Mouse (Mus musculus) intestine, embryonic 14.5 days (tissue): ENCODE data around the gene Mrpl9. TPM values are rescaled to one million over a fixed set of nuclear protein-coding genes. Genes with fewer than 3 reads are reported as not detected.

Experiments
- ATAC-seq: fragments of 200-750 bp; cut with Nextera tagmentation; replicated peaks from 2 replicates; pipeline ENCODE4 v1.8.0; 2017; ENCODE audit warnings: low read depth, moderate number of reproducible peaks, moderate TSS enrichment, moderate library complexity; ENCODE audit not compliant: low FRiP score, low TSS enrichment
- DNase-seq: peaks from one replicate; pipeline ENCODE4 v3.0.0-alpha.2; 2018; ENCODE audit warnings: low spot score
- H3K27ac ChIP-seq: fragments of 300-500 bp; sonication (generic); 2 replicates; pipeline ENCODE4 v1.5.1; 2014; ENCODE audit warnings: low read depth, mild to moderate bottlenecking, control low read depth
- H3K27me3 ChIP-seq: fragments of 300-500 bp; sonication (generic); replicated peaks from 2 replicates; pipeline ENCODE4 v1.6.1; 2014; ENCODE audit warnings: low read length, control low read depth; ENCODE audit not compliant: control insufficient read depth, insufficient read depth
- H3K36me3 ChIP-seq: fragments of 300-500 bp; sonication (generic); 2 replicates; pipeline ENCODE4 v1.6.1; 2014; ENCODE audit warnings: low read length, control low read depth; ENCODE audit not compliant: control insufficient read depth, insufficient read depth
- H3K4me1 ChIP-seq: fragments of 300-500 bp; sonication (generic); replicated peaks from 2 replicates; pipeline ENCODE4 v1.6.1; 2014; ENCODE audit warnings: low read length, control low read depth, mixed read lengths; ENCODE audit not compliant: control insufficient read depth, insufficient read depth
- H3K4me2 ChIP-seq: fragments of 300-500 bp; sonication (generic); 2 replicates; pipeline ENCODE4 v1.6.1; 2014; ENCODE audit warnings: low read length
- H3K4me3 ChIP-seq: fragments of 300-500 bp; sonication (generic); 2 replicates; pipeline ENCODE4 v1.5.1; 2014; ENCODE audit warnings: low read depth, low read length, control low read depth, mixed read lengths
- H3K9ac ChIP-seq: fragments of 300-500 bp; sonication (generic); 2 replicates; pipeline ENCODE4 v1.6.1; 2014; ENCODE audit warnings: mild to moderate bottlenecking, low read length
- H3K9me3 ChIP-seq: fragments of 300-500 bp; sonication (generic); 2 replicates; pipeline ENCODE4 v1.6.1; 2016; ENCODE audit warnings: low read length, control low read depth; ENCODE audit not compliant: control insufficient read depth
- WGBS: fragments of 180-500 bp; shearing (Covaris S2); extraction: QIAGEN DNeasy Blood & Tissue Kit; methylation state at CpG from one replicate; pipeline ENCODE4 v1.1.7; 2014; 5-methylcytosine and 5-hydroxymethylcytosine counted together
- polyA plus RNA-seq: library from polyadenylated mRNA; unstranded; fragments of >200 nt; fragmentation: Nextera tagmentation; extraction: Ambion mirVana; gene quantifications from 2 replicates; pipeline ENCODE4 v1.2.1, GENCODE M21; 2014

Gene Mrpl9
- polyA plus RNA-seq, 1 experiment from 2014 or later, result 76.2 TPM

DNA sequence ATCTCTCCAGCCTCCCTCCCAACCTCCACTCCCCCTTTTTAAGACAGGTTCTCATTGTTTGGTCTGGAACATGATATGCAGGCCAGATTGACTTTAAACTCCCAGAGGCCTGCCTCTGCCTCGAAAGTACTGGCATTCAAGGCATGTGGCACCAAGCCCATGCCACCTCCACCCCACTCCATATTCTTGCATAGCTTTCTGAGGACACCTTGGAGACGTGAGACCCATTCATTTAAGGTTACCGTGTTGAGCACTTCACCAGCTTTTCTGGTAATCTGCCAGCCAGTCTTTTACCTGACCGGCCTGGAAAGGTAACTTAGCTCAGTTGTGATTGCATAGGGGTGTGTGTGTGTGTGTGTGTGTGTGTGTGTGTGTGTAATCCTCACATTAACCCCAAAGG, 37.6 kb upstream of the Mrpl9 start:
- DNase-seq, result no peak
- Histone ChIP-seq H3K4me1 (no peaks in the 10 kb centered on the region), H3K27me3 (peaks cover 14% of the 10 kb centered on the region), H3K36me3 (no peaks in the 10 kb centered on the region), H3K4me3 (no peak overlapping the region), H3K27ac (no peak overlapping the region), H3K9ac (no peak overlapping the region), H3K9me3 (no peaks in the 10 kb centered on the region), H3K4me2 (no peak overlapping the region)
- WGBS, result 62% methylated on average over 4 of the region's 4 CpGs
- ATAC-seq, result no peak

DNA sequence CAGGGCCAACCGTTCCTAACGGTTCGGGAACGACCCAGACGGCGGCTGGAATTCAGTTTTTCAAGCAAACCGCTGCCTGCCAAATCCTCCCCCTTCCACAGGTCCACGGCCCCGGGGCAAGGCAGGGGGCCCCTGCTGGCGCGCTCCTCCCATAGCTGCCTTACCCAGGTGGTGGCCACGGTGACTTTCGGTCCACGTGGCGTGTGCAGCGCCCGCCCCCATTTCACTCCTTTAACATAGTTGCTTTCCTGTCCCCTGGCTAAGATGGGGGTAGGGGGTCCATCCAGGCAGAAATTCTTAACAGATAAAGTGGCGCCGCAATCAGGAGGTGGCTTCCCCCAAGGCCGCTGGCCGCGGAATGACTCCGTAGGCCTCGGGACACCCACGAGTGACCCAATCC, 30.6 kb upstream of the Mrpl9 start:
- Histone ChIP-seq H3K9me3 (no peaks in the 10 kb centered on the region), H3K36me3 (no peaks in the 10 kb centered on the region), H3K9ac (peak overlapping the region; percentile 43), H3K27me3 (no peaks in the 10 kb centered on the region), H3K4me3 (peak overlapping the region; percentile 42), H3K4me1 (peaks cover 9% of the 10 kb centered on the region; the same call in 1 of the 2 replicates), H3K27ac (no peak overlapping the region), H3K4me2 (peak overlapping the region; percentile 69)
- no peak for DNase-seq
- peak; percentile 40; the same call in 1 of the 2 replicates for ATAC-seq
- WGBS, result 11% methylated on average over 25 of the region's 25 CpGs

DNA sequence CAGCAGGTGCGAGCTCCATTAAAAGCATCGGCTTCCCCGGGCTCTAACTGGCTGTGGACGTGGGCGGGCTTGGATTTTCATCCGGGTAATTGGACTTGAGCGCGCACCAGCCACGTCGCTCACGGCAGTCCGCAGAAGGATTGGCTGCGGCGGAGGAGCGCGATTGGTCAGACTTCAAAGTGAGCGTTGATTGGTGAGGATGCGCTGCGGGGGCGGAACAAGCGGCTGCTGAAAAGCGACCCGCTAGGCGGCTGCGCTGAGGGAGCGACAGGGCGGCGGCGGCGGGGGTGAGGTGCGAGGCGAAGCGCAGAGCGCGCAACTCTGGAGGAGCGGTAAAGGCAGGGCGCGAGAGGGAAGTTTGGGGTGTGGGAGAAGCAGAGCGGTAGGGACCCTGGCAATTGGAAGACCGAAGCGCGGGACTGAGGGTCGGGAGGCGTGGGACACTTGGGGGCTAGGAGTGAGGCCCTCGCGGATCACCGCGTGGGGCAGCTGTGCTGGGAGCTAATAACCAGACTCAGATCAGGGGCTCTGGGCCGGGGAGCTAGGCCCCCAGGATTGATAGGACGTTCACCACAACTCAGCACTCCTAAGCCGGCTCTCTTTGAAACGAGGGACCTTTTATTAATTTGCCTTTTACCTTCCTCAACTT, 30.0 kb upstream of the Mrpl9 start, which contains the start of gene Tdrkh:
Gene Tdrkh (plus strand): TSS at position 243 of the 649 bp plus-strand sequence.
- peak; percentile 94 for DNase-seq
- Histone ChIP-seq H3K4me1 (peaks cover 9% of the 10 kb centered on the region; the same call in 1 of the 2 replicates), H3K36me3 (no peaks in the 10 kb centered on the region), H3K9ac (peak within 1 kb of the TSS; percentile 43), H3K4me3 (peak within 1 kb of the TSS; percentile 42), H3K27ac (no peak within 1 kb of the TSS), H3K9me3 (no peaks in the 10 kb centered on the region), H3K4me2 (peak within 1 kb of the TSS; percentile 69), H3K27me3 (no peaks in the 10 kb centered on the region)
- 6% methylated on average over 51 of the region's 52 CpGs for WGBS
- ATAC-seq, result peak; percentile 99

DNA sequence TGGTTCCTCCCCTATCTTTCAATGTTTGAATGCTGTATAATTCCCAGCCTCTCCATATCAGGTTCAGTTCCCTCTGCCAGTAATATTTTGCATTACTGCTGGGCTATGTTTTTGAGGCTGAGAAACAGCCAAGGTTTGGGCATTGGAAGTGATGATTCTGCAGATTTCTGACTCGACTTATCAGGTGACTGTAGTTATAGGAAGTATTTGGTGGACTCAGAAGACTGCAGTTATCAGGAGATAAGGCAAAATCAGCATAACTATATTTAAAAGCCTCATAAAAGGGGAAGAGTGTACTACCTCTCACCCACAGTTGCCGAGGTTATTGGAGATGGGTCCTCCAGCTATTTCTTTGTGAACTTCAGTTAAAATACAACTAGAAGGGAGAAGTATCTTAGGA, 12.1 kb upstream of the Mrpl9 start:
- no peak overlapping the region for H3K4me2 ChIP-seq
- ATAC-seq (no peak), DNase-seq (no peak)
- H3K4me1 ChIP-seq, result no peaks in the 10 kb centered on the region
- H3K27ac ChIP-seq, result no peak overlapping the region
- H3K9me3 ChIP-seq, result no peaks in the 10 kb centered on the region
- WGBS, result 71% methylated on average over 2 of the region's 2 CpGs
- no peak overlapping the region for H3K4me3 ChIP-seq
- no peaks in the 10 kb centered on the region for H3K36me3 ChIP-seq
- H3K9ac ChIP-seq, result no peak overlapping the region
- H3K27me3 ChIP-seq, result no peaks in the 10 kb centered on the region

DNA sequence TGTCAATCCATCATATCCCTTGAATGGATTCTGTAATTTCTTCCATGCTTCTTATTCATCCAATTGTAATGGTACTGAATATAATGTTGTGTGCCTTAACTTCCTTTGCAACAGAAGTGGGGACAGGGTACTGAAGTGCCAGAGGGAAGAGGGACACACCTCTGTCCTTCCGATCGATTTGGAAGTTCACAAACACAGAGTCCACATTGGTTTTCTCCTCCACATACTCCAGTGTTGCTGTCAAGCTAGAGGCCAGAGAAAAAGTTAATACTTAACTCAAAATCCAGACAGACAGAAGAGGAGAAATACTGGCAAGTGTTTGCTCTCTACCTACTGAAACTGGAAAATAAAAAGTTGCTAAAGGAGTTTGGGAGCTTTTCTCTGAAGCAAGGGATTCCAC, 8.8 kb upstream of the Mrpl9 start:
- H3K27ac ChIP-seq, result no peak overlapping the region
- WGBS, result 70% methylated on average over 2 of the region's 2 CpGs
- no peak overlapping the region for H3K9ac ChIP-seq
- ATAC-seq, result no peak
- DNase-seq, result no peak
- H3K9me3 ChIP-seq, result no peaks in the 10 kb centered on the region
- H3K4me3 ChIP-seq, result no peak overlapping the region
- H3K36me3 ChIP-seq, result no peaks in the 10 kb centered on the region
- H3K4me1 ChIP-seq, result no peaks in the 10 kb centered on the region
- no peaks in the 10 kb centered on the region for H3K27me3 ChIP-seq
- H3K4me2 ChIP-seq, result no peak overlapping the region

DNA sequence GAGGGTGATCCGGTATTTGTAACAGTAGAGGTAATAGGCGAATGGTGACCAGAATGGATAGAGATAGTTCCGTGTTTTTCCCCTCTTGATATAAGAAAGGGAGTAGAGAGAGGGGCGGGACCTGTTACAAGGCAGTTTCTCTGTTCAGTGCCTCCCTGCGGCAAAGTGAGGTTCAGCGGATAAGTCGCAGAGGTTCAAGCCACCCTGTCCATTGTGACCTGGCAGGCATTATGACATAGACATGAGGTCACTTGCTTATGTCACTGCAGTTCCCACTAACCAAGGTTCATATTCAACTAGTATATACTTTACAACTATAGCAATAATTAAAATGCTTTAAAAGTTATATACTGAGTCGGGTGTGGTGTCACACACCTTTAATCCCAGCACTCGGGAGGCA, 6.7 kb upstream of the Mrpl9 start:
- Histone ChIP-seq H3K27me3 (peaks cover 6% of the 10 kb centered on the region; the same call in 1 of the 2 replicates), H3K36me3 (no peaks in the 10 kb centered on the region), H3K9me3 (no peaks in the 10 kb centered on the region), H3K9ac (no peak overlapping the region), H3K27ac (no peak overlapping the region), H3K4me3 (no peak overlapping the region), H3K4me2 (no peak overlapping the region), H3K4me1 (no peaks in the 10 kb centered on the region)
- WGBS, result 87% methylated on average over 9 of the region's 9 CpGs
- DNase-seq (no peak), ATAC-seq (no peak)

DNA sequence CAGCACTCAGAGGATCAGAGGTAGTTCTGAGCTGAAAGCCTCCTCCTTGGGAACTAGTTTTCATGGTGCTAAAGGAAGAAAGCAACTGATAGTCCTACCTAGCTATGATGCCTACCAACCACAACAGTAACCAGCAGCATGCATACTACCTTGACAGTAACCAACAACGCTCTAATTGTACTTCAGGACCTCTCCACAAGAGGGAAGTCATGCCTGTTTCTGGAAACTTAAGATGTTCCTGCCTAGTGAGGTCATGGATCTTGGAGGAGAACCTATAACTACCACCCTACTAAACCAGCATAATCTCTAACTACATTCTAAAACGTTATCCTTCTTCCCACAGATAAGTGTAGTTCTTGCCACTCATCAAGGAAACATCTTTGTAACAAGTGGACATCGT, 1.9 kb upstream of the Mrpl9 start:
- H3K4me2 ChIP-seq, result no peak overlapping the region
- 41% methylated on average over 3 of the region's 3 CpGs for WGBS
- DNase-seq (no peak), ATAC-seq (no peak)
- peaks cover 6% of the 10 kb centered on the region; the same call in 1 of the 2 replicates for H3K27me3 ChIP-seq
- peaks cover 16% of the 10 kb centered on the region for H3K36me3 ChIP-seq
- no peaks in the 10 kb centered on the region for H3K9me3 ChIP-seq
- H3K4me3 ChIP-seq, result no peak overlapping the region
- H3K9ac ChIP-seq, result no peak overlapping the region
- peaks cover 7% of the 10 kb centered on the region for H3K4me1 ChIP-seq
- H3K27ac ChIP-seq, result no peak overlapping the region

DNA sequence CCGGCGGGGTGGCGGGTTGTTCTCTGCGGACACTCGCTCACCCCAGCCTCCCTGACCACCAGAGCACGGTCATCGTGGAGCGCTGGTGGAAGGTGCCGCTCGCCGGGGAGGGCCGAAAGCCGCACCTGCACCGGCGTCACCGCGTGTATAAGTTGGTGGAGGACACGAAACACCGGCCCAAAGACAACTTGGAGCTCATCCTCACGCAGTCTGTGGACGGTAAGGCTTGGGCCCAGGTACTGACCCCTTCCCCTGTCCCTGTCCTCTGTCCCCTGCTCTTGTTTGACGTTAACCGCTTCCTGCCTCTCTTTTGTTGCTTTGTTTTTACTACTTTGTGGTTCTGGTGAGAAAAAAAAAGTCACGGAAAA, 463 bp downstream of the Mrpl9 start, which contains the start of gene Oaz3:
Gene Oaz3 (minus strand): TSS at position 319 of the 368 bp plus-strand sequence.
- Histone ChIP-seq H3K4me1 (peaks cover 7% of the 10 kb centered on the region), H3K36me3 (peaks cover 40% of the 10 kb centered on the region), H3K9me3 (no peaks in the 10 kb centered on the region), H3K4me3 (peak within 1 kb of the TSS; percentile 98), H3K4me2 (peak within 1 kb of the TSS; percentile 65), H3K27ac (peak within 1 kb of the TSS; percentile 43; the same call in 1 of the 2 replicates), H3K9ac (peak within 1 kb of the TSS; percentile 88), H3K27me3 (peaks cover 6% of the 10 kb centered on the region; the same call in 1 of the 2 replicates)
- under 1% methylated on average over 24 of the region's 24 CpGs for WGBS
- no peak for DNase-seq
- ATAC-seq, result peak; percentile 53

DNA sequence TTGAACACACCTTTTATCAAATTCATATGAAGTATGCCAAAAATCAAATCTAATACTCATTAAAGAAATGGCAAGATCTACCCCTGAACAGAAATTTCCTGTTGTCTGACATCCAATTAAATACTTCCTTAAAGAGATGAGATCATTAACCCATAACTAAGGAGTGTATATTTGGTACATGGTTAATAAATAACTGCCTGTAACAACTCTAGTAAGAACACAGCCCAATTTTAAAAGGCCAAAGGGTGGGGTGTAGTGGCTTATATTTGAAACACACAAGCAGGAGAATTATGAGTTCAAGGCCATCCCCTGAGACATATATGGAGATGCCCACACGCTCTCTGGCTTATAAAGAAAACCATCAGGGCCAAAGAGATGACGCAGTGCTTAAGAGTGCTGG, 6.3 kb downstream of the Mrpl9 start:
- Histone ChIP-seq H3K4me3 (no peak overlapping the region), H3K9me3 (no peaks in the 10 kb centered on the region), H3K36me3 (peaks cover 46% of the 10 kb centered on the region), H3K4me2 (no peak overlapping the region), H3K27me3 (no peaks in the 10 kb centered on the region), H3K4me1 (peaks cover 2% of the 10 kb centered on the region; the same call in 1 of the 2 replicates), H3K9ac (no peak overlapping the region), H3K27ac (no peak overlapping the region)
- 91% methylated on average over 2 of the region's 2 CpGs for WGBS
- ATAC-seq (no peak), DNase-seq (no peak)
